Mouse (Mus musculus) cerebellum, adult 11-12 months (tissue): ENCODE measurements around the gene Bzw2.

Source experiments
- DNase-seq: peaks from one replicate; pipeline ENCODE4 v3.0.0; 2022

Bzw2 gene

DNA sequence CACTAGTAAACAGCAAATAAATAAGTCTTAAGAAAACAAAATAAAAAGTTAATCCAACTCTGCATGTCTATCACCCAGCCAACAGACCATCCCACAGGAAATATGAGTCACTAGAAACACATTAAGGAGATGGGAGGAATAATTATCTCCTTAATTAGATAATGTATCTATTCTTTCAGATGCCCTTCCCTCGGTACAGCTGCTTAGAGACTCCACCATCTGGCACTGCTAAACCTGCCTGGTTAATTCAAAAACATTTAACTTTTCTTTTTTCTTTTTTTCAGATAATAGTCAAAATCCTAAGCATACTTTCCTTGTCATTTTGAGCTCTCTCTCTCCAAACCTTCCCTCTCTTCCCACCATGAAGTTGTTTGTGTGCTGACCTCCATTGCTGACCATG lies 92.0 kb downstream of the Bzw2 start:
- no peak for DNase-seq

DNA sequence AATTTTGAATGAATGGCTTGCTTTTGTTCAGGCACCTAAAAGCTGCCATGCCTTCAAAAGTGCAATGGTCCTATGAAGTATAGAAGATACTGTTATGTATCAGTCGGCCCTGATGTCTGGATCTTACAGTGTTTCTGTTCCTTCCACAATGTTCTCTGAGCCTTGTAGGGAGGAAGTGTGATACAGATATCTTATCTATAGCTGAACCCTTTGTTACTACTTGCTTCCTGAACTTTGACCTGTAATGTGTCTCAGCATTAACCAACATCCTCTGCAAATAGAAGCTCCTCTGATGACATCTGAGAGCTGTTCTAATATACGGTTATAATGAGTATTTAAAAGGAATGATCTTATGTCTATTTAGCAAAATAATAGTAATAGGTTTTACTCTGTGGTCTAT lies 100.2 kb downstream of the Bzw2 start:
- DNase-seq = no peak

DNA sequence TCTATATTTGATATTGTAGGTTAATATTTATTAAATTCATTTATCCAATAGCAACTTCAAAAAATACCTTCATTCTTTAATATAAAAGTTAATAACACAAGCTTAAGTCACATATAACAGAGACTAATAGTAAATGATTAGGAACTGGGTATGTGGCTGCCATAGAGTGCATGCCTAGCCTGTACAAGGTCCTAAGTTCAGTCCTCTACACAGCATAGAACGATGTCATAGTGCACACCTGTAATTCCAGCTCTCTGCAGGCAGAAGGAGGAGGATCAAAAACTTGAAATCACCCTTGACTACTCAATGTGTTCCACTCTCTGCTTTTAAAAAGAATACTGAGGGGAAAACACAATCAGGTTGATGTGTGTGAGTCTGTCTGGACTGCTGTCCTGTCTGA lies 107.6 kb downstream of the Bzw2 start:
- no peak for DNase-seq

DNA sequence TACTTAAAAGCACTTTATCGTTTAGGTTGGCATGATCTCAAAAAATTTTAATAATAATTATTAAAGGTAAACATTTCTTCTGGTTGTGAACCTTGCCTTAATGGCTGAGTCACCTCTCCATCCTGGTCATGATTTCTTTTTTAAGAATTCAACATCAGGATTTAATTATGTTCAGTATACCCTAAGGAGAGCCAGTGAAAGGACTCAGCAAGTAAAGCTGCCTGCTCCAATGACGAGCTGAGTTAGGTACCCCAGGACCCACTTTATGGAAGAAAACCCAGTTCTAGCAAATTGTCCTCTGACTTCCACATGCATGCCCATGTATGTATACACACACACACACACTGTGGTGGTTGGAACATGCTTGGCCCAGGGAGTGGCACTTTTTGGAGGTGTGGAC lies 110.3 kb downstream of the Bzw2 start:
- no peak for DNase-seq

DNA sequence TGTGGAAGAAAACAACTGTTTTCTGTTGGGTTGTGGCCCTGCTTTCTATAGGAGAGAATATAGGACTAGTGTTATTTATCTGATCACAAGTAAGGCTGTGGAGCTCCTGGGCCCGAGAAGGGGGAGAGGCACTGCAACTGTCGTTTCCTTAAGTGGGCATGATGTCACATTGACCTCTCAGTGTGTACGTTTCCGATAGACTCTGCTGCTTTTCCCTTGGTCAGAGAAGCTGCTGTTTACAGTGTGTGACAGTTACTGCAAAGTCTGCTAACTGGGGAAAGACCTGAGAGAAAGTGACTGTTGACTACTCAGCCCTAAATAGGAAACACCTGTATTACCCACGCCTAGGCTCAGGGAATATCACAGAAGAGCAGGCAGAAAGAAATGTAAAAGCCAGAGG lies 111.7 kb downstream of the Bzw2 start:
- DNase-seq = no peak

DNA sequence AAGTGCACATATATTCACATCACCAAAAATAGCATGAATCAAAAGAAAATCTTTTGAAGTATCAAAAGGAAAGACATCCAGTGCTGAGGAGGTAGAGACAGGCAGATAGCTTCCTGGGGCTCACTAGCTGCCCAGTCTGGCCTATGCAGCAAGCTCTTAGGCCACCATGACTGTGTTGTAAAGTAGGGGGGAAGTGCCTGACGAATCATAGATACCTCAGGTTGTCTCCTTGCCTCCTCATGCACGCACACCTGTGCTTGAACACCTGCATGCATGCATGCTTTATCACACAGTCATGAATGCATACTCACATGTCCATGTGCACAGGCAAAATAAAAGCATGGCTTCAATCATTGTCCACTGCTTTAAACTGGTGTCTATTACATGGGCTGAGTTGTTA lies 113.2 kb downstream of the Bzw2 start:
- DNase-seq = no peak

DNA sequence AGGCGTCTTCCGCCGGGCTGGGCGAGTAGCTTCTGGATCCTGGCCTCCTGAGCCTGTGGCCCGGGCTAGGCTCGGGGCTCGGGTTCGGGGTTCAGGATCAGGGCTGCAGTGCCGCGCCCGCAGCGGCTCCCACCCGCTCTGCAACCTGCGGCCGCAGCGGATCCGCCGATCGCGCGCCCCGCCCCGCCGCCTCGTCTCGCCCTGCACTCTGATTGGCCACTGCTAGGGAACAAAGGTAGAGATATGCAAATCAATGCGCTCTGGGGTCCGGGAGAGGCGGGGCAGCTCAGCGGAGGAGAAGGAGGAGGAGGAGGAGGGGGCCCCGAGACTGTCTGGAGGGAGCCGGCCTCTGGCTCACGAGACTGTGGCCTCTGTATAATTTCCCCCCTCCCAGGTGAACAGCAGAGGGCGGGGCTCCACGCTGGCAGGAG lies 115.5 kb downstream of the Bzw2 start, which contains the start of gene Tspan13:
Gene Tspan13 (minus strand): TSS at position 153 of the 431 bp plus-strand sequence.
- peak; percentile 95 for DNase-seq
